Mouse (Mus musculus) ovary, postnatal 14 days (tissue): ENCODE measurements at regions not wholly inside any gene's neighbourhood (a gene's known extent, or its start where the extent isn't known, plus 50 kb on each side); places are given as distances from the start of the nearest gene placed in this dataset.

Source experiments
- DNase-seq: peaks from one replicate; pipeline ENCODE4 v3.0.0; 2022; ENCODE audit warnings: low spot score

GRCm38 (mm10) chr4:46257061-46257795, 61.1 kb upstream of the Xpa start:
- DNase-seq: no peak

GRCm38 (mm10) chr4:46258774-46259173, 62.7 kb upstream of the Xpa start:
- no peak for DNase-seq

- no peak for DNase-seq
Measured at GRCm38 (mm10) chr4:46268564-46269247, 72.6 kb upstream of the Xpa start.

GRCm38 (mm10) chr4:46271066-46271465, 72.3 kb upstream of the Foxe1 start:
- DNase-seq: no peak

GRCm38 (mm10) chr4:46275773-46276172, 67.6 kb upstream of the Foxe1 start:
- DNase-seq: no peak

- peak; percentile 1 for DNase-seq
Measured at GRCm38 (mm10) chr4:46276851-46277581, 66.4 kb upstream of the Foxe1 start.

GRCm38 (mm10) chr4:46286955-46287354, 56.5 kb upstream of the Foxe1 start:
- no peak for DNase-seq

GRCm38 (mm10) chr4:46291620-46292254, 51.7 kb upstream of the Foxe1 start:
- DNase-seq: no peak
